Mouse (Mus musculus) CD4-positive, CD25-positive, alpha-beta regulatory T cell, adult 2 months (primary cell): ENCODE results near the gene Olfr1055.
"Not testable (repeated sequence)": the region's sequence is repeated elsewhere in the genome, so short reads cannot be mapped to it uniquely, and the experiment has no call there.

Experiments used
- DNase-seq: peaks from one replicate; pipeline ENCODE4 v3.0.0-alpha.2; 2012; ENCODE audit warnings: low read depth, low spot score

Olfr1055 gene

GRCm38 (mm10) chr2:86350184-86350583, at the start of gene Olfr1055:
Gene Olfr1055, minus strand, starts transcription at chr2:86350284.
- no peak for DNase-seq

- DNase-seq, result no peak
Measured at GRCm38 (mm10) chr2:86395114-86395513, 45.0 kb upstream of the Olfr1055 start.

GRCm38 (mm10) chr2:86388461-86388860, 38.4 kb upstream of the Olfr1055 start, which contains the start of gene Olfr1058:
Gene Olfr1058, minus strand, starts transcription at chr2:86388561.
- not testable (repeated sequence) for DNase-seq

GRCm38 (mm10) chr2:86378293-86378692, 28.2 kb upstream of the Olfr1055 start, which contains the start of gene Olfr1057:
Gene Olfr1057, minus strand, starts transcription at chr2:86378393.
- DNase-seq, result no peak

GRCm38 (mm10) chr2:86366342-86366741, 16.3 kb upstream of the Olfr1055 start:
- not testable (repeated sequence) for DNase-seq

GRCm38 (mm10) chr2:86362369-86362768, 12.3 kb upstream of the Olfr1055 start, which contains the start of gene Olfr1056:
Gene Olfr1056, minus strand, starts transcription at chr2:86362469.
- no peak for DNase-seq

- not testable (repeated sequence) for DNase-seq
Measured at GRCm38 (mm10) chr2:86351751-86352150, 1.7 kb upstream of the Olfr1055 start.

- no peak for DNase-seq
Measured at GRCm38 (mm10) chr2:86335333-86335732, 14.8 kb downstream of the Olfr1055 start, which contains the start of gene Olfr1054. Gene Olfr1054, minus strand, starts transcription at chr2:86335433.

GRCm38 (mm10) chr2:86315184-86315583, 34.9 kb downstream of the Olfr1055 start, which contains the start of gene Olfr1053:
Gene Olfr1053, minus strand, starts transcription at chr2:86315284.
- no peak for DNase-seq
